Mouse (Mus musculus) cortical plate, adult 2 months (tissue): ENCODE results near the gene Il22ra1. TPM values are rescaled to one million over a fixed set of nuclear protein-coding genes. Genes with fewer than 3 reads are reported as not detected.

Experiments
- H3K27ac ChIP-seq: fragments of 200-500 bp; 2 replicates; pipeline ENCODE4 v1.5.1; 2012; ENCODE audit warnings: low read length, control low read depth, inconsistent platforms; ENCODE audit not compliant: insufficient read depth
- H3K4me1 ChIP-seq: fragments of 200-500 bp; 2 replicates; pipeline ENCODE4 v1.6.1; 2011; ENCODE audit warnings: low read length; ENCODE audit not compliant: control insufficient read depth, insufficient read depth
- H3K4me3 ChIP-seq: fragments of 200-500 bp; 2 replicates; pipeline ENCODE4 v1.5.1; 2011; ENCODE audit warnings: mild to moderate bottlenecking, low read length, control low read depth; ENCODE audit not compliant: insufficient read depth
- CTCF ChIP-seq: fragments of 200-500 bp; IDR thresholded peaks from 2 replicates; pipeline ENCODE4 v1.5.1; 2011; ENCODE audit warnings: mild to moderate bottlenecking, control low read depth, low read length; ENCODE audit not compliant: insufficient read depth; ENCODE audit errors: extremely low read depth
- POLR2A ChIP-seq: fragments of 200-500 bp; IDR thresholded peaks from 2 replicates; pipeline ENCODE4 v1.6.1; 2011; ENCODE audit warnings: mild to moderate bottlenecking, low read length, control low read depth; ENCODE audit not compliant: insufficient read depth; ENCODE audit errors: extremely low read depth
- polyA plus RNA-seq: library from polyadenylated mRNA; depleted of rRNA; stranded (reverse); fragments of >200 nt; gene quantifications from 2 replicates; pipeline ENCODE4 v1.2.3, GENCODE M21; 2012

Gene Il22ra1
- polyA plus RNA-seq, 1 experiment: not detected

GRCm38 (mm10) chr4:135730951-135731350 is 3.0 kb downstream of the Il22ra1 start:
- H3K4me3 ChIP-seq: no peak overlapping the region
- no peaks in the 10 kb centered on the region for H3K4me1 ChIP-seq
- no peak for TF ChIP-seq POLR2A
- no peak for TF ChIP-seq CTCF
- no peak overlapping the region for H3K27ac ChIP-seq

GRCm38 (mm10) chr4:135733901-135734300 is 5.9 kb downstream of the Il22ra1 start:
- Histone ChIP-seq H3K27ac (no peak overlapping the region), H3K4me1 (no peaks in the 10 kb centered on the region), H3K4me3 (no peak overlapping the region)
- TF ChIP-seq CTCF: no peak
- no peak for TF ChIP-seq POLR2A

GRCm38 (mm10) chr4:135736903-135737302 is 8.9 kb downstream of the Il22ra1 start:
- no peak for TF ChIP-seq CTCF
- Histone ChIP-seq H3K4me3 (no peak overlapping the region), H3K27ac (no peak overlapping the region), H3K4me1 (no peaks in the 10 kb centered on the region)

- Histone ChIP-seq H3K27ac (no peak overlapping the region), H3K4me1 (no peaks in the 10 kb centered on the region), H3K4me3 (no peak overlapping the region)
- TF ChIP-seq POLR2A (no peak), CTCF (no peak)
These were observed 10.3 kb downstream of the Il22ra1 start for GRCm38 (mm10) chr4:135738237-135738636.

GRCm38 (mm10) chr4:135739148-135739547 is 11.2 kb downstream of the Il22ra1 start:
- Histone ChIP-seq H3K27ac (no peak overlapping the region), H3K4me3 (no peak overlapping the region), H3K4me1 (no peaks in the 10 kb centered on the region)
- TF ChIP-seq POLR2A: no peak
- no peak for TF ChIP-seq CTCF

GRCm38 (mm10) chr4:135739672-135740071 is 11.7 kb downstream of the Il22ra1 start:
- H3K27ac ChIP-seq: no peak overlapping the region
- TF ChIP-seq POLR2A (no peak), CTCF (no peak)
- no peak overlapping the region for H3K4me3 ChIP-seq
- H3K4me1 ChIP-seq: no peaks in the 10 kb centered on the region

- H3K4me1 ChIP-seq: no peaks in the 10 kb centered on the region
- H3K4me3 ChIP-seq: no peak overlapping the region
- H3K27ac ChIP-seq: no peak overlapping the region
- TF ChIP-seq CTCF (no peak), POLR2A (no peak)
These were observed 15.5 kb downstream of the Il22ra1 start for GRCm38 (mm10) chr4:135743520-135743919.

GRCm38 (mm10) chr4:135744726-135745448 is 16.9 kb downstream of the Il22ra1 start:
- TF ChIP-seq CTCF (no peak), POLR2A (no peak)
- Histone ChIP-seq H3K4me1 (no peaks in the 10 kb centered on the region), H3K27ac (no peak overlapping the region), H3K4me3 (no peak overlapping the region)

GRCm38 (mm10) chr4:135745613-135746012 is 17.6 kb downstream of the Il22ra1 start:
- Histone ChIP-seq H3K4me3 (no peak overlapping the region), H3K27ac (no peak overlapping the region), H3K4me1 (no peaks in the 10 kb centered on the region)
- TF ChIP-seq CTCF: no peak
- TF ChIP-seq POLR2A: no peak

- Histone ChIP-seq H3K4me1 (no peaks in the 10 kb centered on the region), H3K4me3 (no peak overlapping the region), H3K27ac (no peak overlapping the region)
- TF ChIP-seq POLR2A (no peak), CTCF (no peak)
These were observed 22.9 kb downstream of the Il22ra1 start for GRCm38 (mm10) chr4:135750896-135751295.
